In the genomic region with DNA sequence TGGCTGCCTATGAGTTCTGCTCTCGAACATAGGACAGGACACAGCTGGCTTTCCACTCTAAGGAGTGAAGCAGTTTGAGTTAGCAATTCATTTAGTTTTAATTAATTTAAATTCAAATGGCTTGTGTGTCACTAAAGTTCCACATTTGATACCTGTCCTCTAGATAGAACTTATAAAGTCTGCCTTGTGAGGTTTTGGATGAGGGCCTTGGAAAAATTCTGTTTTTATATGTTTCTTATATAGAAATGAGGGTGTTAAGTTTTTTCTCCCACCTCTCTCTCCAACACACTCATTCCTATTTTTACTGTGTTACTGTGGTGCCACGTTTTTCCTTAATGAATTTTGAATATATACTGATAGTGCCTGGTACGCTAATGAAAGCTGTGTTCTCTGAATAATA, we compare ENCODE assay signal across 33 mouse cellular contexts.
"Had no signal": no experiment of that assay in that cellular context is flagged by ENCODE, and none has a peak within 500 bp of the region (broad histone marks: within the 10 kb centered on the region; RNA-seq: fewer than 3 reads in every experiment).

No protein-coding gene starts in this region.

- H3K4me1 ChIP-seq: heart, embryonic 10.5 days; heart, embryonic 12.5 days; heart, embryonic 15.5 days; hindbrain, embryonic 10.5 days; hindbrain, embryonic 12.5 days; hindbrain, embryonic 15.5 days; intestine, embryonic 15.5 days; kidney, embryonic 15.5 days had no signal

- H3K9ac ChIP-seq: heart, embryonic 12.5 days; heart, embryonic 13.5 days; heart, embryonic 15.5 days; hindbrain, embryonic 12.5 days; hindbrain, embryonic 15.5 days; intestine, embryonic 15.5 days; kidney, embryonic 15.5 days had no signal

- H3K4me3 ChIP-seq: heart, embryonic 10.5 days; heart, embryonic 12.5 days; heart, embryonic 13.5 days; heart, embryonic 15.5 days; hindbrain, embryonic 10.5 days; hindbrain, embryonic 12.5 days; hindbrain, embryonic 15.5 days; intestine, embryonic 15.5 days; kidney, embryonic 15.5 days; layer of hippocampus, adult 2 months; left cerebral cortex, adult 2 months had no signal

- H3K9me3 ChIP-seq: heart, embryonic 10.5 days; heart, embryonic 12.5 days; heart, embryonic 13.5 days; heart, embryonic 15.5 days; hindbrain, embryonic 10.5 days; hindbrain, embryonic 12.5 days; hindbrain, embryonic 15.5 days; intestine, embryonic 15.5 days; kidney, embryonic 15.5 days had no signal

- H3K27ac ChIP-seq: heart, embryonic 10.5 days; heart, embryonic 13.5 days; heart, embryonic 15.5 days; hindbrain, embryonic 10.5 days; hindbrain, embryonic 12.5 days; hindbrain, embryonic 15.5 days; hindbrain, postnatal 0 days; intestine, embryonic 15.5 days; kidney, embryonic 15.5 days; kidney, postnatal 0 days; layer of hippocampus, adult 2 months had no signal

- H3K36me3 ChIP-seq: heart, embryonic 10.5 days; heart, embryonic 12.5 days; heart, embryonic 13.5 days; heart, embryonic 15.5 days; hindbrain, embryonic 10.5 days; hindbrain, embryonic 12.5 days; hindbrain, embryonic 15.5 days; intestine, embryonic 15.5 days; kidney, embryonic 15.5 days had no signal

- H3K27me3 ChIP-seq: heart, embryonic 12.5 days; heart, embryonic 13.5 days; heart, embryonic 15.5 days; hindbrain, embryonic 12.5 days; hindbrain, embryonic 15.5 days; intestine, embryonic 15.5 days; kidney, embryonic 15.5 days had no signal

- ATAC-seq: hindbrain, embryonic 16.5 days; hindbrain, postnatal 0 days; inflammation-experienced regulatory T-cells, adult 6 months; intestine, embryonic 15.5 days; intestine, embryonic 16.5 days; intestine, postnatal 0 days had no signal

- H3K4me2 ChIP-seq: heart, embryonic 11.5 days; heart, embryonic 12.5 days; heart, embryonic 13.5 days; heart, embryonic 15.5 days; hindbrain, embryonic 12.5 days; hindbrain, embryonic 15.5 days; intestine, embryonic 15.5 days; kidney, embryonic 15.5 days had no signal

- DNase-seq: heart, postnatal 10 days; heart, postnatal 14 days; heart, postnatal 36 days; heart, postnatal 4 days; kidney, adult 11 months; kidney, adult 18-20 months; kidney, adult 2 months; kidney, adult 8-10 months; kidney, adult 9 months; kidney, postnatal 10 days; kidney, postnatal 14 days; kidney, postnatal 25 days; kidney, postnatal 36 days; layer of hippocampus, adult 9-11 months; layer of hippocampus, postnatal 36 days had no signal
